Mouse (Mus musculus) retina, adult 2 months (tissue): ENCODE data around the gene Tk1.
A peak's percentile ranks its signal among the peaks of the same experiment; 100 is the strongest.

Source experiments
- DNase-seq: peaks from one replicate; pipeline ENCODE4 v3.0.0-alpha.2; 2012; ENCODE audit warnings: low read depth, low spot score

The Tk1 gene

GRCm38 (mm10) chr11:117825333-117826101 is at the start of gene Tk1, which contains the start of gene Afmid:
Gene Tk1, minus strand, starts transcription at chr11:117826092.
Gene Afmid, plus strand, starts transcription at chr11:117825924.
- DNase-seq, result no peak

- no peak for DNase-seq
Measured at GRCm38 (mm10) chr11:117875681-117876080, 49.8 kb upstream of the Tk1 start.

GRCm38 (mm10) chr11:117874419-117874818 is 48.5 kb upstream of the Tk1 start:
- no peak for DNase-seq

- DNase-seq, result no peak
Measured at GRCm38 (mm10) chr11:117872861-117873608, 47.1 kb upstream of the Tk1 start, which contains the start of gene Tha1. Gene Tha1, minus strand, starts transcription at chr11:117873481.

- no peak for DNase-seq
Measured at GRCm38 (mm10) chr11:117871911-117872584, 46.2 kb upstream of the Tk1 start.

GRCm38 (mm10) chr11:117871376-117871775 is 45.5 kb upstream of the Tk1 start:
- DNase-seq, result no peak

- peak; percentile 64 for DNase-seq
Measured at GRCm38 (mm10) chr11:117870688-117871365, 44.9 kb upstream of the Tk1 start.

GRCm38 (mm10) chr11:117865988-117866387 is 40.1 kb upstream of the Tk1 start:
- no peak for DNase-seq

- DNase-seq, result no peak
Measured at GRCm38 (mm10) chr11:117864805-117865204, 38.9 kb upstream of the Tk1 start.

GRCm38 (mm10) chr11:117863174-117863856 is 37.4 kb upstream of the Tk1 start:
- DNase-seq, result no peak

- DNase-seq, result no peak
Measured at GRCm38 (mm10) chr11:117860601-117861000, 34.7 kb upstream of the Tk1 start, which contains the start of gene Tmem235. Gene Tmem235, plus strand, starts transcription at chr11:117860752.

- no peak for DNase-seq
Measured at GRCm38 (mm10) chr11:117858392-117858791, 32.5 kb upstream of the Tk1 start.

- DNase-seq, result no peak
Measured at GRCm38 (mm10) chr11:117857462-117857861, 31.6 kb upstream of the Tk1 start.

GRCm38 (mm10) chr11:117855975-117856374 is 30.1 kb upstream of the Tk1 start:
- DNase-seq, result no peak

GRCm38 (mm10) chr11:117855360-117855759 is 29.5 kb upstream of the Tk1 start:
- DNase-seq, result no peak

GRCm38 (mm10) chr11:117854241-117854640 is 28.3 kb upstream of the Tk1 start:
- no peak for DNase-seq

- DNase-seq, result no peak
Measured at GRCm38 (mm10) chr11:117852875-117853274, 27.0 kb upstream of the Tk1 start.

- peak; percentile 81 for DNase-seq
Measured at GRCm38 (mm10) chr11:117848985-117849671, 23.2 kb upstream of the Tk1 start, which contains the start of gene Birc5. Gene Birc5, plus strand, starts transcription at chr11:117849251.

GRCm38 (mm10) chr11:117848271-117848984 is 22.5 kb upstream of the Tk1 start:
- no peak for DNase-seq
